Mouse (Mus musculus) thymus, postnatal 14 days (tissue): ENCODE results near the gene Wnt1.
A peak's percentile ranks its signal among the peaks of the same experiment; 100 is the strongest.

Source experiments
- DNase-seq: peaks from one replicate; pipeline ENCODE4 v3.0.0; 2021

The Wnt1 gene

DNA sequence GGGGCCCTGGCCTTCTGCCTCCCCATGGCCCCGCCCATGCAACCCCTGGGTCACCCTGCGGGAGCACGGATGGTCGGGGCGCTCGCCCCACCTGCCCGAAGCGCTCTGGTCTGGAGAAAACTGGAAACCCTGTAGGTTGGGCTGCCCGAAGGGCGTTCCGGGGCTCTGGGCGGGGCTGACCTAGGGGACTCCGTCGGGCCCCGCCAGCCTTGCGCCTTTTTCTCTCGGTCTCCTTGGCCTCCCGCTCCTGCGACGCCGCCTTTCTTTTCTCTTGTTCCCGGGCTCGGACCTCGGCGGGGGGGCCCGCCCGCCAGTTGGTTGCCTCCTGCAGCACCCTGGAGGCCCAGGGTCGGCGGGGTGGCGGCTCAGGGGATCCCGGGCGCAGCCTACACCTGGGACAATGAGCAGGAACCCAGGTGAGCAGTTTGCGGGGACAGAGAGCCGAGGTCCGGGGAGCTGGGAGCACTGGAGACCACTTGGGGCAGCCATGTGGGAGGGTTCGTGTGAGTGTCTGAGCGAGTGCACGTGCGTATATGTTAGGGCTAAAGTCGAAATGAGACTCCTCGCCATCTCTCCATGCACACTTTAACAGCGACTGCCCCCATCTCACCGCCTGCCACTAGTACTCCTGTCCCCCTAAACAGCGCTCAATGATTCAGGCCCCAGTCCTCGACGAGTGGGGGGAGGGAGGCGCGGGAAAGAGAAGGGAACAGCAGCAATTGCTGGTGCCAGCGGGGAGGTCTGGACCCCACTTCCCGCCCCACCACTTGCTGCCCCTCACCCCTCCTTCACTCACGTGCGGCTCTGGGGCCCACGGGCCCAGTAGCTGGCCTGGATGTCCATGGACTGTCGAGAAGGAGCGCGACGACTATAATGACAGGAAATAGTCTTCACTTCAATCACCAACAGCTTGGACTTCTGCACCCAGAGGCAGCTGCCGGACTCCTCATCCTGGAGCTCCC lies 17.4 kb downstream of the Wnt1 start:
- peak; percentile 39 for DNase-seq

DNA sequence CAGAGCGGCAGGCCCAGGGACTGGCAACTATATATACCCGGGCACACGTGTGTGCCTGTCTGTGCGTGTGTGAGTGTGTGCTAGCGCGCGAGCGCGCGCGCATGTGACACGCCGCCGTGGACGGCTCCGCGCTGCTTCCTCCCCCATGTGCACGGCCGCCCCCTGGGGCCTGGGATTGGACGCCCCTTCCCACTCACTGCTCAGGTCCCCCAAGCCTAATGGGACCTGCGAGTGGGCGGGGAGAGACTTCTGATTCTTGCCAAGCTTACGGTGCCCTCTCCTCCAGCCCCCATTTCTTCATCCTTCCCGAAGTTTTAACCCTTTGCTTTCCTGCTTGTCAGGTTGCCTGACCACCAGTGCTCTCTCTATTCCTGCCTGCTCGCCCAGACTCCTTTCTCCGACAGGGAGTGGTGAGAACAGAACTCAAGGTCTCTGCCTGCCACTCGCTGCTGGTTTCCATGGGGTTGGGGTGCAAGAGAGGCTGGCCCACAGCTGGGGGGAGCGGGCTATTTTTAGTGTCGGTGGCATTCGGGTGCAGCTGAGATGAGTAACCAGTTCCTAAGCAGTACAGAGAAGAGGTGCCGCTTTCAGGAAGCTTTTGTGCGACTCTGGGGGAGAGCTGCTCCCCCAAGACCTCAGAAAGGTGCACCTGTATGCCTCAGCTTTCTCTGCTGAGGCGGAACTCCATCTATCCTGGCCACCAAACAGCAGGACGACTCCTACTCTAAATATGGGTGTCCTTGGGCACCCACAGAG lies 18.4 kb downstream of the Wnt1 start:
- peak; percentile 78 for DNase-seq

- no peak for DNase-seq
Measured at GRCm38 (mm10) chr15:98808651-98809134, 19.0 kb downstream of the Wnt1 start.

GRCm38 (mm10) chr15:98809390-98809789 lies 19.7 kb downstream of the Wnt1 start, which contains the start of gene Ddn:
Gene Ddn (minus strand): TSS chr15:98809490.
- no peak for DNase-seq

- peak; percentile 22 for DNase-seq
Measured at GRCm38 (mm10) chr15:98810212-98810611, 20.6 kb downstream of the Wnt1 start.

GRCm38 (mm10) chr15:98812741-98813424 lies 23.2 kb downstream of the Wnt1 start:
- DNase-seq = no peak

- DNase-seq = no peak
Measured at GRCm38 (mm10) chr15:98818171-98818570, 28.5 kb downstream of the Wnt1 start.

GRCm38 (mm10) chr15:98820937-98821336 lies 31.3 kb downstream of the Wnt1 start:
- no peak for DNase-seq

GRCm38 (mm10) chr15:98821403-98821802 lies 31.7 kb downstream of the Wnt1 start:
- DNase-seq = peak; percentile 60

GRCm38 (mm10) chr15:98822147-98822546 lies 32.5 kb downstream of the Wnt1 start:
- DNase-seq = no peak

- peak; percentile 34 for DNase-seq
Measured at GRCm38 (mm10) chr15:98823434-98823833, 33.8 kb downstream of the Wnt1 start.

GRCm38 (mm10) chr15:98827611-98828011 lies 38.0 kb downstream of the Wnt1 start:
- no peak for DNase-seq

- DNase-seq = peak; percentile 99
Measured at GRCm38 (mm10) chr15:98830736-98831683, 41.4 kb downstream of the Wnt1 start, which contains the start of gene Prkag1. Gene Prkag1 (minus strand): TSS chr15:98831521.

DNA sequence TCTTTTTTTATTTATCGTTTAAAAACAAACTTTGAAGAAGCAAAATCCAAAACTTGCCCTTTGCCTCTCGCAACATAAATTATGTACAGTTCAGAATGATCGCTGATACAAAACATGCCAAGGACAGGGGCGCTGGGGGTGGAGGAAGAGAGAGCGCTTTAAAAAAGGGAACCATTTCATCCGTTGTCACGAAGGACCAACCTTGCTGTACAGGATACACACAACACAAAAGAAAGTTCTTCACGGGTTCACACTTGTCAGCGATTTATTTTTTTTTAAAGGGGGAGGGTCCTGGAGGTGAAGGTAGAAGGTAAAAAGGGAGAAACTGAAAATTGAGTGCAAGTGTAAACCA lies 42.0 kb downstream of the Wnt1 start:
- no peak for DNase-seq

GRCm38 (mm10) chr15:98832161-98833058 lies 42.8 kb downstream of the Wnt1 start:
- peak; percentile 83 for DNase-seq

GRCm38 (mm10) chr15:98833281-98833680 lies 43.6 kb downstream of the Wnt1 start:
- DNase-seq = peak; percentile 30

DNA sequence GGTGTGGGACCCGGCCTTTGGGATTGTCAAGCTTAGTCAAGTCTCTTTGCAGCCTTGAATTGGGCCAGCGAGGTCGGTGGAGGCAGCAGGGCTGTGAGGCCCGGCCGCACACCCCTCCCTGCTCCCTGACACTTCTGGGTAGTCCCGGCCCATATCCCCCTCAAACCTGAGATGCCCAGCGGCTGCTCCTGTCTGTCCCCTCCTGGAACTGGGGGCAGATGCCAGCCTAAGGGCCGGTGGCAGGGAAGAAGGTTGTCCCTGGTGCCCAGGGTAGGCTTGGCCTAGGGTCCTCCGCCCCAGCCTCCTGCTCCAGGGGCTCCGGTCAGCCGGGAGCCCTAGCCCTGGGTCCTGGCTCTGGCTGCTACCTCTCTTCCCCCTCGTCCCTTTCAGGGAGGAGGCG lies 44.4 kb downstream of the Wnt1 start:
- DNase-seq = no peak

DNA sequence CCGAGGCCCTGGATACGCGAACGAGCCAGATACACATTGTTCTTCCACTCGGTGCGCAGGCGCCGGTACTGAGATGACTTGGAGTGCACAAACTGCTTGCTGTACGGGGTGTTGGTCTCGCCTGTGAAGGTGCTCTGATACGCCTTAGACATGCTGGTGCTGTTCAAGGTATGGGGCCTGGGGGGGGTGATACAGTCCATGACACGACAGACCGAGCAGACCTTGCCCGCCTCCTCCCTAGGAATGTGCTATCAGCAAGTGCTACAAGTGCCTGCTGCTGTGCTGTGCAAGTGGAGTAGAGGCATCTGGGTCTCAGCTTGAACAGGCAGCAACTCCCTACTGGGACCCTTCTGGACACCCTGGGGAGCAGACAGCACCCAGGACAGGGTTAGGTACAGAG lies 45.6 kb downstream of the Wnt1 start:
- DNase-seq = no peak

DNA sequence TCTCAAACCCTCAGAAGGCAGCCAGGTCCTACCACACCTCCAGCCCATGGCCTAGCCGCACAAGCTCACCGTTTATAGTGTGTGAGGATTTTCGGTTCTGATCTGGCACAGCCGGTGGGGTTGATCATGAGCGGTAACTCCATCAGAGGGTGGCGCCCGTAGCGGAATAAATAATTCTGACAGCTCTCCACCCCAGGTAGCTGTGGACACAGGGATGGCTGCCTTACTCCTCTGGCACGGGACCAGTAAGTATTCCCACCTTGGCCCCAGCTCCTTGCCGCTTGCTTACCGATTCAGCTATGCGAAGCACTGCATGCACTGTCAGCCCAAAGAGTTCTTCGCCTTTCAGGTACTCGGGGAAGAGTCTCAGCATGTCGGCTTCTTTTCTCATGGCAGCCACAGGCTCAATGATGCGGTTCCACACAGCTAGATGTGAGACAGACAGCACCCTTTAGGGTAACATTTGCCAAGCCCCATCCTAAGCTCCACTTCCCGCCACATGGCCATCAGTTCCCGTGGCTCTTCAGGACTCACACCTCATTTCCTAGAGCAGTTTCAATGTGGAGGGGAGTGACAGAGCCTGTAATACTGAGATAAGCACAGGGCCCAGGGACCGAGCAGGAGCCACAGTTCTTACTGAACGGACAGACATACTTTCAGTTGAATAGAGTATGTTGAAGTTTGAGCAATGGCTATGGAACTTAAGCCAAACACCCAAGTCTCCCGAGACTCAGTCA lies 47.5 kb downstream of the Wnt1 start:
- no peak for DNase-seq

DNA sequence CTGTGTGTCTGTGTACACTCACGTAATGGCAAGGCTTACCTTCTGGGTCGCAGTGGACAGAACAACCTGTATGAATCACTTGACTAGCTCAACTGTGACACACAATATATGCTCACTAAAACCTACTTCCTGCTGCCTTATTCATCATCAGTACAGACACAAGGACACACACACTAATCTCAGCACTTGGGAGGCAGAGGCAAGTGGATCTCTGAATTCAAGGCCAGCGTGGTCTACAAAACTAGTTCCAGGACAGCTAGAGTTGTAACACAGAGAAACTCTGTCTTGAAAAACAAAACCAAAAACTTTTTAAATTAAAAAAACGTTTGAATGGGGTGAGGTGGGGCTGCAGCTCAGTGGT lies 48.1 kb downstream of the Wnt1 start:
- DNase-seq = no peak
